Mouse (Mus musculus): ENCODE measurements around the gene Zbtb38.

GRCm38 (mm10) chr9:96649362-96649761 is 103.3 kb downstream of the Zbtb38 start:
- no peak for TF ChIP-seq CTCF (IDR thresholded peaks at IDR 0.05; ENCODE audit: low read depth, low read length)
- no peak for TF ChIP-seq POLR2A (IDR thresholded peaks at IDR 0.05; ENCODE audit: extremely low read depth, insufficient read depth, low read length)

Measured in liver, adult 2 months (tissue).